Mouse (Mus musculus): ENCODE measurements around the gene Gtpbp1. TPM values are rescaled to one million over a fixed set of nuclear protein-coding genes. Genes with fewer than 3 reads are reported as not detected.
A peak's percentile ranks its signal among the peaks of the same experiment; 100 is the strongest.

Gtpbp1 gene
- polyA plus RNA-seq, 1 experiment from 2014 or later, result 42.6 TPM

GRCm38 (mm10) chr15:79744001-79744400 lies 53.4 kb downstream of the Gtpbp1 start:
- Histone ChIP-seq H3K9ac (replicated peaks) (no peak overlapping the region), H3K4me1 (replicated peaks) (peaks cover 41% of the 10 kb centered on the region), H3K4me3 (replicated peaks) (no peak overlapping the region), H3K27me3 (no peaks in the 10 kb centered on the region), H3K36me3 (peaks cover 11% of the 10 kb centered on the region), H3K27ac (no peak overlapping the region), H3K9me3 (no peaks in the 10 kb centered on the region), H3K4me2 (no peak overlapping the region)
- ATAC-seq (ENCODE audit: insufficient number of reproducible peaks, insufficient read depth, low FRiP score, low TSS enrichment, low read depth), result no peak
- WGBS, result 96% methylated on average over 11 of the region's 11 CpGs

DNA sequence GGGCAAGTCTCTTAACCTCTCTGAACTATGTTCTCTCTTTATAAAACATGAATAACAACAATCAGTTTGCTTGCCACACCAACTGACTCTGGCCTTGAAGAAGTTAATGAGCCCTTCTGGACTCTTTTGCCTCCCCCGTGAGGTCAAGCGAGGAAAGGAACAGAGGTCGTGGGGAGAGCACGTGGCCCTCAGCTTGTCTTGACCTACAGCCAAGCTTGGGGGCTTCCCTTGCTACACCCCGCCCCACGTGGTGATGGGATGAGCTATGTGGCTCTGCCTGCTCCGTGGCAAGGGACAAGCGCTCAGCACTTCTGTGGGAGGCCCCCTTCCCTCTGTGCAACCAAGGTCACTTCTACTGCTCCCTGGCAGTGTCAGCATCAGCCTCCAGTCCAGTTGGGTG lies 54.1 kb downstream of the Gtpbp1 start:
- Histone ChIP-seq H3K36me3 (peaks cover 3% of the 10 kb centered on the region), H3K9ac (replicated peaks) (0 out of 2 replicates have a peak overlapping the region, but pooled peaks have one; percentile 27), H3K9me3 (no peaks in the 10 kb centered on the region), H3K4me2 (no peak overlapping the region), H3K27ac (0 out of 2 replicates have a peak overlapping the region, but pooled peaks have one; percentile 51), H3K27me3 (no peaks in the 10 kb centered on the region), H3K4me1 (replicated peaks) (peaks cover 41% of the 10 kb centered on the region), H3K4me3 (replicated peaks) (no peak overlapping the region)
- no peak for ATAC-seq (ENCODE audit: insufficient number of reproducible peaks, insufficient read depth, low FRiP score, low TSS enrichment, low read depth)
- 78% methylated on average over 8 of the region's 8 CpGs for WGBS

DNA sequence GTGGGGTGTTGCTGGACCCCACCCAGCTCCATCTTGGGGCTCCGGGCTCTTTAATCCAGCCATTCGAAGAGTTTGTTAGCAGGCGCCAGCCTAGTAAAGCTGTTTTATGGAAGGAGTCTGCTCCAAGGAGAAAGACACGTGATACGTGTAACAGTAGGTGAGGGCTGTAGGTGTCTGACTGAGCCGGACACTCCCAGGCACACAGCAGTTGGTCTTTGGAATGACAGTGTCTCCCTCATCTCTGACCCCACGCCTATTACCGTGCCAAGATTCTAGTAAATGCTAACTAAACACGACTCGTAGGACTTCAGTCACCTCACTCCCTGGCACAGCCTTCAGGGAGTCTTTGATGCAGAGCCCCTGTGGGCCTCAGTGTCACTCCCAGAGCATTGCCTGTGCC lies 54.7 kb downstream of the Gtpbp1 start:
- Histone ChIP-seq H3K4me2 (0 out of 2 replicates have a peak overlapping the region, but pooled peaks have one; percentile 8), H3K36me3 (no peaks in the 10 kb centered on the region; the same call in 1 of the 2 replicates), H3K9ac (replicated peaks) (0 out of 2 replicates have a peak overlapping the region, but pooled peaks have one; percentile 27), H3K9me3 (no peaks in the 10 kb centered on the region), H3K4me3 (replicated peaks) (no peak overlapping the region), H3K4me1 (replicated peaks) (peaks cover 36% of the 10 kb centered on the region), H3K27me3 (no peaks in the 10 kb centered on the region), H3K27ac (0 out of 2 replicates have a peak overlapping the region, but pooled peaks have one; percentile 51)
- no peak for ATAC-seq (ENCODE audit: insufficient number of reproducible peaks, insufficient read depth, low FRiP score, low TSS enrichment, low read depth)
- WGBS, result 66% methylated on average over 10 of the region's 10 CpGs

- Histone ChIP-seq H3K9me3 (no peaks in the 10 kb centered on the region), H3K36me3 (no peaks in the 10 kb centered on the region), H3K4me3 (replicated peaks) (no peak overlapping the region), H3K9ac (replicated peaks) (no peak overlapping the region), H3K27ac (no peak overlapping the region), H3K27me3 (no peaks in the 10 kb centered on the region), H3K4me2 (no peak overlapping the region), H3K4me1 (replicated peaks) (peaks cover 31% of the 10 kb centered on the region)
- 88% methylated on average over 5 of the region's 5 CpGs for WGBS
- ATAC-seq (ENCODE audit: insufficient number of reproducible peaks, insufficient read depth, low FRiP score, low TSS enrichment, low read depth), result no peak
Measured at GRCm38 (mm10) chr15:79745883-79746282, 55.2 kb downstream of the Gtpbp1 start.

DNA sequence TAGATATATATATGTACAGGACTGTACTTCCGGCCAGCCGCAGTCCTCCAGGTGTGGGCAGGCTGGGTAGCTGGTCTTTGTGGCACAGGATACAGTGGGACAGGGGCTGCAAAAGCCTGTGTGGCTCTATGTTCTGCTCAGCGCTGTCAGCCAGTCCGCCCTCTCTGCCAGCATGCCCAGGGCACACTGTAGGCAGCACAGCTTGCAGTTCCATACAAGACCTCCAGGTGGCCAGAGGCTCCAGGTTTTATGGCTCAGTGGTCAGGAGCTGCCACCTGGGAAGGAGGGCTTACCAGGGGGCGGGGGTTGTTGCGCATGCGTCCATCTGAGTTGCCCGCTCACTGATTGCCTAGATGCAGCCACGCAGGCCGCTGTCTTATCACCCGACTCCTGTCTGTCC lies 57.4 kb downstream of the Gtpbp1 start:
- Histone ChIP-seq H3K4me2 (no peak overlapping the region), H3K36me3 (no peaks in the 10 kb centered on the region), H3K4me1 (replicated peaks) (peaks cover 20% of the 10 kb centered on the region), H3K27ac (no peak overlapping the region), H3K27me3 (no peaks in the 10 kb centered on the region), H3K9ac (replicated peaks) (no peak overlapping the region), H3K4me3 (replicated peaks) (no peak overlapping the region), H3K9me3 (no peaks in the 10 kb centered on the region)
- ATAC-seq (ENCODE audit: insufficient number of reproducible peaks, insufficient read depth, low FRiP score, low TSS enrichment, low read depth), result no peak
- WGBS, result 52% methylated on average over 11 of the region's 11 CpGs

DNA sequence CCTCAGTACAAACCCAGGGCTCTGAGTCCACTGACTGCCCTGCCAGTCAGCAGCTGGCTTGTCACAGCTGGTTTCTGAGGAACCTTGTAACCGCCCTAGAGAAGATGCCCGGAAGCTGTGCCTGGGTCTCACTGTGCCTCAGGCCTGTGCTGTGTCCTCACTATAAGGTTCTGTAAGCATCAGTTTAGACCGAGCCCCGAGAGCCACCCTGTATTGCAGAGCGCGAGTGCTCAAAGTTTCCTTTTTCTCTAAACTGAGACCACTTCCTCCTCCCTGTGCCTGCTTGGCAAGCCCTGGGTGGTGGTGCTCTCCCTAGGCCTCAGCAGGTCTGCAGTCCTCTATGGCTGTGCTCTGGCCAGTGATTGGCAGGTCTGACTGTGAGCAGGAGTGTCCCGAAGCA lies 58.5 kb downstream of the Gtpbp1 start:
- no peak for ATAC-seq (ENCODE audit: insufficient number of reproducible peaks, insufficient read depth, low FRiP score, low TSS enrichment, low read depth)
- no peak overlapping the region for H3K9ac ChIP-seq (replicated peaks)
- no peak overlapping the region for H3K4me2 ChIP-seq
- H3K27me3 ChIP-seq, result no peaks in the 10 kb centered on the region
- 90% methylated on average over 7 of the region's 7 CpGs for WGBS
- H3K27ac ChIP-seq, result no peak overlapping the region
- H3K9me3 ChIP-seq, result no peaks in the 10 kb centered on the region
- peaks cover 18% of the 10 kb centered on the region for H3K4me1 ChIP-seq (replicated peaks)
- no peak overlapping the region for H3K4me3 ChIP-seq (replicated peaks)
- H3K36me3 ChIP-seq, result no peaks in the 10 kb centered on the region

DNA sequence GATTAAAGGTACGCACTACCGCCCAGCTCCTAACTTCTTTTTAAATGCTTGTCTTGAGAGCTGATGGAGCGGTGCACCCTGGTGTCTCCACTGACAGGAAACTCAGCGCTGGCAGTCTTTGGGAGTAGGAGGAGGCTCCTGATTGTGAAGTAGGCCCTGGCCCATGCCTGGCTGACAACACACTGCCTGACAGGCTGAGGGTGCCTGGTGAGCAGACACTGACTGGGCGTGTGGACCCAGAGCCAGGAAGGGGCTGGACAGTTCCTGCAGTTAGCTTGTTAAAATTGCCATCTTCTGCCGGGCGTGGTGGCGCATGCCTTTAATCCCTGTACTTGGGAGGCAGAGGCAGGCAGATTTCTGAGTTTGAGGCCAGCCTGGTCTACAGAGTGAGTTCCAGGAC lies 59.6 kb downstream of the Gtpbp1 start:
- 87% methylated on average over 8 of the region's 8 CpGs for WGBS
- ATAC-seq (ENCODE audit: insufficient number of reproducible peaks, insufficient read depth, low FRiP score, low TSS enrichment, low read depth), result no peak

GRCm38 (mm10) chr15:79751772-79752171 lies 61.1 kb downstream of the Gtpbp1 start:
- Histone ChIP-seq H3K9ac (replicated peaks) (no peak overlapping the region), H3K4me2 (no peak overlapping the region), H3K4me3 (replicated peaks) (no peak overlapping the region), H3K27me3 (no peaks in the 10 kb centered on the region), H3K27ac (no peak overlapping the region), H3K36me3 (no peaks in the 10 kb centered on the region), H3K9me3 (no peaks in the 10 kb centered on the region), H3K4me1 (replicated peaks) (0 out of 2 replicates have a peak, but pooled peaks cover 4% of the 10 kb centered on the region)
- WGBS, result 79% methylated on average over 17 of the region's 17 CpGs
- no peak for ATAC-seq (ENCODE audit: insufficient number of reproducible peaks, insufficient read depth, low FRiP score, low TSS enrichment, low read depth)

More for the DNA sequence above, 59.6 kb downstream of the Gtpbp1 start:
- Histone ChIP-seq H3K27me3 (no peaks in the 10 kb centered on the region), H3K4me1 (replicated peaks) (peaks cover 9% of the 10 kb centered on the region; the same call in 1 of the 2 replicates), H3K9me3 (no peaks in the 10 kb centered on the region), H3K9ac (replicated peaks) (no peak overlapping the region), H3K27ac (no peak overlapping the region), H3K36me3 (no peaks in the 10 kb centered on the region), H3K4me3 (replicated peaks) (no peak overlapping the region), H3K4me2 (no peak overlapping the region)

DNA sequence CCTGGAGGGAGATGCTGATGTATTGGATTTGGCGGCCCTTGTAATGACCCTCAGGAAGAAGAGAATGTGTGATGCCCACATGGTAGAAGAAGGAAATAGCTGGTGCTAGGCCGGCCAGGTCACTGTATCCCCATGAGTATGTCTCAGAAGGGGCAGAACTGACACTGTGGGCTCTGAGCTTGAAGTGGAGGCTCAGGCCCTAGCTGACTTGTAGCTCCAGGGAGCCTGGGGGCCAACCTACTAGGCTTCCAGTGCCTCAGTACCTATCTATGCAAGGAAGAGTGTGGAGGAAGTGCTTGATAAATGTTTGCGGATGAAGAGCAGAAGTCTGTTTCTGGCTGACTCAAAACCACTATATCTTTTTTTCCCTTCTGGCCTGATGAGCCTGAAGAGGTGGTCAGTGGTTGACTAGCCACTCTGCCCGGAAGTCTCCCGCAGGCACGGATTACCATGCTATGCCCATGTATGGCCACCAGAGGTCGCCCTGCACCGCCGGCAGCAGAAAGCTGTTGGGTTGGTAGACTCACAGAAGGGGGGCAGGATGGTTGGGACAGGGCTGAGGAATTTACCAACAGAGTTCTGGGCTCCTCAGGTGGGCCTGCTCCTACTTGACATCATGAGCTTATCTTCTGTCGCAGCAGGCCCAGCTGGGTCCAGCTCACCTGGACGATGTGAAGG lies 62.2 kb downstream of the Gtpbp1 start:
- Histone ChIP-seq H3K4me2 (no peak overlapping the region), H3K9me3 (no peaks in the 10 kb centered on the region), H3K4me3 (replicated peaks) (no peak overlapping the region), H3K4me1 (replicated peaks) (0 out of 2 replicates have a peak, but pooled peaks cover 4% of the 10 kb centered on the region), H3K36me3 (no peaks in the 10 kb centered on the region), H3K9ac (replicated peaks) (0 out of 2 replicates have a peak overlapping the region, but pooled peaks have one; percentile 8), H3K27ac (no peak overlapping the region), H3K27me3 (no peaks in the 10 kb centered on the region)
- 23% methylated on average over 11 of the region's 11 CpGs for WGBS
- no peak for ATAC-seq (ENCODE audit: insufficient number of reproducible peaks, insufficient read depth, low FRiP score, low TSS enrichment, low read depth)

DNA sequence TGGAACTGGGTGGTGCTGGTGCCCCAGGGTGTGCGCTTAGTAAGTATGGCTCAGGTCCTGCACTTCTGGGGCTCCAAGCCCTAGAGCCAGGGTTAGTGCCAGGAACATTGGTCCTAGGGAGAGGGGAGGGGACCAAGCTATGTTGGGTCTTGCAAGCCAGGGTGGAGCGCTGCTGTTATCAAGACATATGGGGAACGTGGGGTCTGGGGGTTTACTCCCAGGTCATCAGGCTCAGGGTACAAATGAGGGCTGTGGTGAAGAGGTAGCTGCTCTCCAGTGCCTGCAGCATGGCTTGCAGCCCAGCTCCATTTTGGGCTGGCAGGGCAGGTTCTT lies 62.7 kb downstream of the Gtpbp1 start:
- no peak overlapping the region for H3K4me2 ChIP-seq
- no peak overlapping the region for H3K4me3 ChIP-seq (replicated peaks)
- ATAC-seq (ENCODE audit: insufficient number of reproducible peaks, insufficient read depth, low FRiP score, low TSS enrichment, low read depth), result no peak; the same call in 1 of the 2 replicates
- H3K9ac ChIP-seq (replicated peaks), result 0 out of 2 replicates have a peak overlapping the region, but pooled peaks have one; percentile 18
- no peaks in the 10 kb centered on the region for H3K27me3 ChIP-seq
- no peak overlapping the region for H3K27ac ChIP-seq
- H3K4me1 ChIP-seq (replicated peaks), result 0 out of 2 replicates have a peak, but pooled peaks cover 4% of the 10 kb centered on the region
- WGBS, result 80% methylated on average over 3 of the region's 3 CpGs
- H3K36me3 ChIP-seq, result no peaks in the 10 kb centered on the region
- no peaks in the 10 kb centered on the region for H3K9me3 ChIP-seq

DNA sequence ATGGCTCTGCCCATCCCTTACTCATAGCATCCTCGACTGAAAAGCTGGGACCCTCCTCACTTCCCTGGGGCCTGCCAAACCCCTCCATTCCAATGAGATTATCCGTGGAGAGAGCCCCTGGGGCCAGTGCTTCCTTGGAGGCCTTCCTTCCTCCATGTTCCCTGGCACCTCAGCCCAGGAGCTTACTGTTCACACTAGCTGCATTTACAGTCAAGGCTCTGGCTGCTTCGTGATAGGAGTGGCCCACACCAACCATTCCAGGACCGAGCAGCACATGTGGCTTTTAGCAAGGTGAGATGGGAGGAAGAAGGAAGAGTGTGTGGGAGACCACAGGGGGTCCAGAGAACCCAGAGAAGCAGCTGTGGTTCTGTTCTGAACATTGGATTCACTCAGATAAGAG lies 63.2 kb downstream of the Gtpbp1 start:
- H3K27me3 ChIP-seq, result no peaks in the 10 kb centered on the region
- no peak overlapping the region for H3K27ac ChIP-seq
- 50% methylated on average over 4 of the region's 4 CpGs for WGBS
- H3K9ac ChIP-seq (replicated peaks), result 0 out of 2 replicates have a peak overlapping the region, but pooled peaks have one; percentile 18
- no peaks in the 10 kb centered on the region for H3K9me3 ChIP-seq
- H3K4me1 ChIP-seq (replicated peaks), result 0 out of 2 replicates have a peak, but pooled peaks cover 4% of the 10 kb centered on the region
- H3K36me3 ChIP-seq, result no peaks in the 10 kb centered on the region
- no peak overlapping the region for H3K4me2 ChIP-seq
- H3K4me3 ChIP-seq (replicated peaks), result no peak overlapping the region
- no peak for ATAC-seq (ENCODE audit: insufficient number of reproducible peaks, insufficient read depth, low FRiP score, low TSS enrichment, low read depth)
